Mouse (Mus musculus) thymus, postnatal 14 days (tissue): ENCODE data around the gene Mslnl.
"Not testable (repeated sequence)": the region's sequence is repeated elsewhere in the genome, so short reads cannot be mapped to it uniquely, and the experiment has no call there.

Experiments used
- DNase-seq: peaks from one replicate; pipeline ENCODE4 v3.0.0; 2021

Gene Mslnl

DNA sequence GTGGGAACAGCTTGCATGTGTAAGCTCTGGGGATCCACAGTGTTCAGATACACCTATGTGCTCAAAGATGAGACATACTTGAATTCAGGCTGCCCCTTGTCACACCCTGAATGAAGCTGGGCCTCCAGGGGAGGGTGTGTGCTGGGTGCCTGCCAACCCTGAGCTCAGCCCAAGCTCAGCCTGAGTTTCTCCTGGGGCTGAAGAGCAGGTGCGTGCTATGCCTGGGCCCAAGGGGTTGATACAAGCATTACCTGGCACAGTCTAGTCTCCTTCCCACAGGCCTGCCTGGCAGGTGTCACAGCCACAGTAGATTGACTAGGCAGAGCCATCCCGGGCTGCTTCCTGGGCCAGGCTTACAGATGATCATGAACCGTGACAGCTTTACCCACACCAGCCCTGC is at the start of gene Mslnl:
TSS of gene Mslnl (plus strand) at position 298 of the 400 bp plus-strand sequence.
- no peak for DNase-seq

DNA sequence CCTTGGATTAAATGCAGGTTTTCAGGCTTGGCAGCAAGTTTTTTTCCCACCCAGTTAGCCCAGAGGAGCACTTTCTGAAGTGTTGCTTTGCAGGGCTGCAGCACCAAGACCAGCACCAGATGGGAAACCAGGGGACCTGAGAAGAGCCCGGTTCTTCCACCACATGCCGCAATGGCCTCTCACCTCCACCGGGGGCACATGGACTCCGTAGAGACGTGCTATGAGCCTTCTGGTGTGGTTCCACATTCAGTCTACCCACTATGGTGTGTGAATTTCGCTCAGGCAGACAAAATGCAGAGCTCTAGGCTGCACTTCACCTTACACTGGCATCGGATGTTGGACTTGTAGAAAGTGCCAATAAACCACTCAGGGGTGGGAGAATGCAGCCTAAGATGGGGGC is 49.5 kb upstream of the Mslnl start:
- DNase-seq: peak; percentile 23

DNA sequence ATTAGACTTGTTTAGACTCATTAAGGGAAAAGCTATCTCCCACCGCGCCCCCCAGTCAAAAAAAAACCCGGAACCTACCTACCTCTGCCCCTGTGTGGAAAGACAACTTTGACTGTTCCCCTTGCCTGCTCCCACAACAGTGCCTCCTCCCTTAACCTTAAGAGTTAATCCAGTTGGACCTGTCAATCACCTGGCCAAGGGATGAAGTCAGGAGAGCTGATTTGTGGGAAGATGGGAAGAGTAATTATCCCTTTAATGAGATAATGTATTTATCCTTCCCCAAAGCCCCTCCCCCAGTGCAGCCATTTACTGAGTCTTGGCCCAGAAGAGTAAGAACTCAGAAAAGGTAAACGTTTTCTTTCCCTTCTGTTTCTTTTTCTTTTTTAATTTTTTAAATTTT is 46.9 kb upstream of the Mslnl start:
- DNase-seq: no peak

DNA sequence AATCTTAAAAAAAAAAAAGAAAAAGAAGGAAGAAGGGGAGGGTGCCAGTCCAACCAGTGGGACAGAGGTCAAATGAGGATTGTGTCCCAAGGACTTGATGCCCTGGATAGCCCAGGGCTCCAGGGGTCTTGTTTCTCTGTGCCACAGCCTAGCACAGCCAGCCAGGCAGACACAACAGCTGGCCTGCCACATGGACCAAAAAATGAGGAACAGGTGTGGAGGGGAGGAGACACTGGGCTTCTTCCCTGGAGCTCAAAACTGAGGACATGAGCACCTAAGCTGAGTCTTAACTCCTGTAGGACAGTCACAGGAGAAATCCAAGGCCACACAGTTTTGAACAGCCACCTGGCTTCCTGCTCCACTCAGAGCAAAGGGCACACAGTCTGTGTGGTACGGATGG is 39.6 kb upstream of the Mslnl start:
- DNase-seq: no peak

DNA sequence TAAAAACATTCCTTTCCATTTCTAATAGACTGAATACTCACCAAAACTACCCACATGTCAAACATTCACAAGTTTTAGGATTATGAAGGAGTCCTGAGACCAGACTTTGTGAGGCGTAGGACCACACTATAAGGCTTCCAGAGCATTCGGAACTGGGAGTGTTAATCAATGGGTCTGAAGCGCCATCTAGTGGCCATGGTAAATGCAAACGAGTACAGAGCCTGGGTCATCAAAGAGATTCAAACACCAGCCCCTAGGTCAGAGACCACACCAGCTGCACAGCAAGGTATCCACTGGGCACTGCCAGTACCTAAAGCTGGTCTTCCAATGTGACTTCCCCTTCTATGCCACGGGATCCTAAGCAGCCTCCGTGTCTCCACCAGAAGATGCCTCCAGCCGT is 37.4 kb upstream of the Mslnl start:
- DNase-seq: peak; percentile 75

DNA sequence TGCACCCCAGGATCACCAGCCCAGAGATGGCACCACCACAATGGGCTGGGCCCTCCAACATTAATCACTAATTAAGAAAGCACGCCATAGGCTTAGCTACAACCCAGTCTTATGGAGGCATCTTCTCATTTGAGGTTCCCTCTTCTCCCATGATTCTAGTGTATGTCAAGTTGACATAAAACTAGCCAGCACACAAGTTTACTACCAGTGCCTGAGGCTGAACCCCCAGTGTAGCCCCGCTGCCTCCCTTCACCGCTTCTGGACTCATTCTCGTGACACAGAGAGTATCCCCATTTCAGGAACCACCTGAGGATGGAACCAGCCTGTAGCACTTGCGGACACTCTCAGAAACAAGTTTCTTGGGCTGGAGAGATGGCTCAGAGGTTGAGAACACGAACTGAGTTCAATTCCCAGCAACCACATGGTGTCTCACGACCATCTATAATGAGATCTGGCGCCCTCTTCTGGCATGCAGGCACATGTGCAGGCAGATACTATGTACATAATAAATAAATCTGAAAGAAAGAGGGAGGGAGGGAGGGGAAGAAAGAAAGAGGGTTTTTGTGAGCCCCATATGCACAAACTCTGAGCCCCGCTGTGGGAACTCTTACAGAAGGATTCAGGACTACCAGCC is 34.9 kb upstream of the Mslnl start:
- DNase-seq: no peak

DNA sequence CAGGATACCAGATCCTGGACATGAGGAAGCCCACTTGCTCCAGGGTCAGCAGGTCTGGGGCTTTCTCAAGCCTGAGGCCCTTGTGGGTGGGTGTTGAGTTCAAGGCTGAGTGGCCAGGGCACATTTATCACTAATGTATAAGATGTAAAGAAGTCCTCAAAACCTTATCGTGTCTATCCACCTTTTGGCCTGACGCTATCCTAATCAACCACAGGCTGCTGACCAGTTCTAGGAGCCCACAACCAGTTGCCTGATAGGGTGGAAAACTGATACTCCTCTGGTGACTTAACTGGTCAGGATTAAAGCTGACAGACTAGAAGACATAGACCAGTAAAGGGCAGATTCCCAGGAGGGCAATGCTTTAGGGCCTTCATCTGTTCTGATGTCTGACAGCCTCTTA is 25.8 kb upstream of the Mslnl start:
- DNase-seq: no peak

DNA sequence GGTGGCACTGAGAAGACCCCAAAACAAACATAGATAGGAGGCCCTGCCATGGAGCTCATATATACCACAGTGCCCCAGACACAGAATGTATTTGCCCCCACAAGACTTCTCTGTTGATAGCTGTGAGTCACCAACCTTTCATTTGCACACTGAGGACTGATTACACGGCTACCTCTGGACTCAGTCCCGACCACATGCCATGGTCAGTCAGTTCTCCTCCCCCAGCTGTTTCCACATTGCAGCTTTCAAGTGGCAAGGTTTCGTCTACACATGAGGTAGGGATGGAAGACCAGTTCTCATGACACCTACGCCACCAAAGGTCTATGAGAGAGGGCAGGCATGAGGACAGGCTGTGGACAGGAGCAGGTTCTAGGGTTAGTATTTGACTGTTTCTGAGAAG is 24.7 kb upstream of the Mslnl start:
- no peak for DNase-seq

DNA sequence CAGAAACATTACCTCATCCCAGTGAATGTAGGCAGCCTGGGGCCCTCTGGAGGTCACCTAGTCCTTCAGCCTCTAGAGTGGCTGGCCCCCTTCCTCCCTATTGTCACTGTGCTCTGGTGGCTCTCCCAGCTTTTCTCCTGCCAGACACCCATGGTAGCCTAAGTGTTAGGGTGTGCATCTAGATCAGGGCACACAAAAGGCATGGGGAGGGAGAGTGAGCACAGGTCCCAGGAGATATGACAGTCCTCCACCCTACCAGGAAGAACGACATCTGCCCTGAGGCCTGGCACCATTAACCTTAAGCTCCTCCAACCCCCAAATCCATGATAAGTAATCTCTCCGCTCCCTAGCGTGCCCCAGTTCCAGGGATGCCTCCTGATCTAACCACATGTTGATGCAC is 20.2 kb upstream of the Mslnl start:
- no peak for DNase-seq

DNA sequence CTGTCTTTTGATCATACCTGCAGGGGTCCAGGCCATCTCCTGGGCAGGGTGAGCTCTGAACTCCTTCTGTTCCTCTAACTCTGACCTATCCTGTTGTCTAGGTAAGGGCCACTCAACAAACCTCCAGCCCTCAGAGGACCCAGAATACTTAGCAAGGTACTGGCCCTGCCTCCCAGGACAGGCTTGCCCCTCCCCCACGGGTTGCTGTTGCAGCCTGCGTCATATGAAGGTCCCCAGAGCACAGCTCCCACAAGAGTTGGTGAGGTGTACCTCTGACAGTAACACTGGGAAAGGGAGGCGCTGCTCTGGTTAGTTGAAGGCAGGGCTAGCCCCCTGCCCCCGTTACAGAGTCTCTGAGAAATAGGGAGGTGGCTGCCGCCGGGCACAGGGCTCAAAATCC is 19.7 kb upstream of the Mslnl start:
- no peak for DNase-seq

DNA sequence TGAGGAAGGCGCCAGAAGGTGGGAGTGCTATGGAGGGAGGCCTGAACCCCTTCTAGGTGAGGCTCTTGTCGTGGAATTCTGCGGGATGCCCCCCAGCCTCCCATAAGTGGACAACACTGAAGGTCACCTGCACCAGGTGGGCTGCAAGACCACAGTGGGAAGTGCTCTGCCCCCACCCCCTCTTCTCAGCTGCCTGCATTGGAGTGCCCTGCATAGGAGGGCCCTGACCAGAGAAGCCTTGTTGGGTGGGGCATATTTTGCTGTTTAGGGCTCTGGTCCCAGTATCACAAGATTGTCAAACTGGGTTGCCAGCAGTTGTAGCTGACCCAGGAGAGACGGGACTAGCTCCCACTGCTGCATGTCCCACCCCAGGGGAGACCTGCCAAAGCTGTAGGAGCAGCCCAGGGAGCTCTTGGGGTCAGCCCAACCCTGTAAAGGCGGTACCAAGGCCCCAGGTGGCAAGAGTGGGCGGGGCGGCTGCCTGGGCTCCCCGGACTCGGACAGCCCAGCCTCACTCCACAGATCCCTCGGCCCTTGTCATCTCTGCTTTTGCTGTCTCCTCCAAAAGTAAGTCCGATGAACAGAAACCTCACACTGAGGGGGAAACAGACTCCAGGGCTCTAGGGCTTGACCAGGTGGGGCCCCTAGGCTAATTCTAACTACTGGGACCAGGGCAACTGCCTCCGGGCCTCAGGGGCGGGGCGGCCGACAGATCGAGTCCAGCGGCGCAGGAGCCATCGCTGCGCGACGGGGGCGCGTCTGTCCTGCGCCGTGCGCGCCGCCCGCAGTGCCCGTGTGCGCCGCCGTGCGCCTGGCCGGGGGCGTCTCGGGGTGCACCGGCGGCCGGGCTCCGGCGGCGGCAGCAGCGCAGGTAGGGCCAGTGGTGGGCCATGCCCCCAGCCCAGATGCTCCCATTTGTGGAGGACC is 18.9 kb upstream of the Mslnl start, which contains the start of gene Gng13:
TSS of gene Gng13 (plus strand) at position 461 of the 927 bp plus-strand sequence.
- no peak for DNase-seq

DNA sequence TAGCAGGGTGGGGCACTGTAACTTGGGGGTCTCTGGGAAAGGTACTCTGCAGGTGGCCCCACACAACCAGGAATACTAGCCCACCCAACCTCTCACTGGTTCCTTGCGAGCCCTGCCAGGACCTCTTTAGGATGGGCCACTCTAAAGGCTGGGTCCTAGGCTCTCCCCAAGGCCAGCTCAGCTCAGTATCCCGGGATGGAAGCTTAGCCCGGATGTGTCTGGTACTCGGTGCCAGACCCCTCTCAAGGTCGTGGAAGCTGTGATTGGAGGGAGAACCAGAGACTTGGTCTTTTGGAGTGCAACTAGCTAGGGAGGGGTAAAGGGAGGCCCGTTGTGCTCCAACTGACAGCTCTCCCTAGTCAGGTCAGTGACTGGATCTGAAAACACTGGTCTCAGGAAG is 18.2 kb upstream of the Mslnl start:
- DNase-seq: no peak

DNA sequence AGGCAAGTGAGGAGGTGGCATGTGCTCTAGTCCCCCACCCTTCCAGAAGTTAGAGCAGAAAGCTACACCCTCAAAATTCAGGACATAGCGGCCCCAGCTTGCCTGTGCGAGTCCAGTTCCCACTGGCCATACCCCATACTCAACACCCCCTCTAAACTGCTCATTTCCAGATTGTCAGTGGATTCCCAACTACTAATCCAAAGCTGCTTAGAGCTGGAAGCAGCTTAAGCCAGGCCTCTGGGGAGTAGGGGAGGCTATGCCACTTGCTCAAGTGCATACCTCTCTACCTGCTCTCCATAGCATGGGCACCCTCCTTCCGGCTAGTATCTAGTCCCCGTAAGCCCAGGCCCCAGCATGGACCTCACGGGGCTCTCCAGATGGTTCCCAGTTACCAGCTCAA is 14.4 kb upstream of the Mslnl start:
- no peak for DNase-seq

DNA sequence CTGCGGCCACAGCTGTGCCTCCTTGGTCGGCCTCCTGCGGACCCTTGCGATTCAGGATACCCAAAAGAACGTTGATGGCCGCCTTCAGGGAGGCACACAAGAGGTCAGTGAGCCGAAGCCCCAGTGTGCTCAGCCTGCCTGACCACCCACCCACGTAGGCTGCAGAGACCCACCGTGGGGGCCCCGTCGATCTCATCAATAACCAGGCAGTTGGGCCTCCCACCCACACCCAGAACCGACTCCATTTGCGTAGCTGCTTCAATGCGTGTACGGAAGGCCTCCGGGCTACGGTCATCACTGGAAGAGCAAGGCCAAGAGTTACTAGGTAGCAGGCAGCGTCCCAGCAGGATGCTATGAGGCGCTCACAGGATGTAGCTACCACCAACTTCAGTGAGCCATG is 12.4 kb upstream of the Mslnl start:
- no peak for DNase-seq

DNA sequence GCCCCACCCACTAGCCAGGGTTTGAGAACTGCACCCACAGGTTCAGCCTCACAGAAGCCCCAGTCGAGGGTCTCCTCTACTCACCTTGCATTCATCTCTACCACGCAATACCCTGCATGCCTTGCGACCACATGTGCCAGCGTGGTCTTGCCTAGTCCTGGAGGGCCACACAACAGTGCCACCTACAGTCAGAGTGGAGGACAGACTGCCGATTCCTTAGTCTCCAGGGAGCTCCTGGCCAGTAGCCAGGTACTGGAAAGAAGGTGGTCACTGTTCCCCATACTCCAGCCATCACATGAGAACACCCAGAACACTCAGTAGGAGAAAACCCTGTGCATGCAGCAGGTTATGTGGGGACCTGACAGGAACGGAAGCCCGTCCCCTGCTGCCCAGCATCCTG is 11.9 kb upstream of the Mslnl start:
- no peak for DNase-seq

DNA sequence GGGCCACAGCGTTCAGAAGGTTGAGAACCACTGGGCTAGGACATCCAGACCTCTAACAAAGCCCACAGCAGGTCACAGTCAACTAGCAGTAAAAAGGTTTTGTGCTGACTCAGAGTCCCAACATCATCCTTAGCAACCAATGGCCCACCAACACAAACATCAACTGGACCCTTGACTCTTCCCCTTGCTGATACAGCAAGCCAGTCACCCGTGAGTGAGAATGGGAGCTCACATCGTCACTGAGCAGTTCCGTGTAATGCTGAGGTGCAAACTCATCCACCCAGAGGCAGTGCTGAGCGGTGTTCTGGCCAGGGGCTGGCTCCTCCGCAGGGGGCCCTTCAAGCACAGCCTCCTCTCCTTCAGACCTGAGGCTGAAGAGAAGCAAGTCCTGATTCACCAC is 10.6 kb upstream of the Mslnl start:
- DNase-seq: no peak

DNA sequence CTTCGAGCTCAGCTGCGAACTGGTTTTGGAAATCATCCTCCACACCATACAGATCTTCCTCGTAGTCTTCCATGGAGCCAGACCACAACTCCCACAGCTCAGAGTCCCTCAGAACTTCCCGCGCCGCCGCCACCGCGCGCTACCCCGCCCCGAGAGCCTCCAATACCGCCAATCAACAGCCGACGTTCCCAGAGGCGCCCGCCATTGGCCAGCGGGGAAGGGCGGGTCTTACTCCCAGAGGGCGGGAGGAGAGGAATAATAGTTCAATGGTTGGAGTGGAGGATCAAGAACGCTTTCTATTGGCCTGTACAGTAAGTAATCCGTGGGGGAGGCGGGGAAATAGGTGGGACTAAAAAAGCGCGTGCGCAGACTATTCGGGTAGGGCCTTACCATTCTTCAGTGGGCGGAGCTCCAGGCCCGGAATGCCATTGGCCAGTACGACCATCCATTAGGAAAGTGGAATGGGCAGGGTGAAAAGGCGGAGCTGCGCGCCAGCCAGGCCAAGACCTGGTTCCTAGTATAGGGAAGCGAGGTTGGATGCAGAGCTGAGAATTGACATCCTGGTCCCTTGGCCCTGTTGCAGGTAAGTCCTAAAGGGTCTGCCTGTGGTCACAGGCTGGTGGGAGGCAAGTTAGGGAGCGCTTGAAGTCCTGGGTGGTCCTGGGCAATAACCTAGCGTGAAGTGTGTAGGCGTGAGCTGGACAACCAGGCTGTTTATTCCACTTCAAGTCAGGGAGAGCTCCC is 8.4 kb upstream of the Mslnl start, which contains the start of the genes Chtf18 and Rpusd1:
TSS of gene Chtf18 (minus strand) at position 155 of the 744 bp plus-strand sequence.
TSS of gene Rpusd1 (plus strand) at position 406 of the 744 bp plus-strand sequence.
- DNase-seq: peak; percentile 98

DNA sequence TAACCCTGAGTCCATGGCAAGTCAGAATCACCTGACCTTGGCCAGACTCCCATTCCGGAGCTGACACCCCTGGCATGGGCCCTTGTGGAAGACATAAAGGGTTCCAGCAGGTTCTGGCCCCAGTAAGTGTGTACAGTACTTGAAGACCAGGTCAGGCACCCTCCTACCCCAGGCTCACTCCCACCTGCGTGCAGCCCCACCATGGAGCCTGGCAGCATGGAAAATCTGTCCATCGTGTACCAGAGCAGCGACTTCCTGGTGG is 7.9 kb upstream of the Mslnl start:
- DNase-seq: peak; percentile 31

DNA sequence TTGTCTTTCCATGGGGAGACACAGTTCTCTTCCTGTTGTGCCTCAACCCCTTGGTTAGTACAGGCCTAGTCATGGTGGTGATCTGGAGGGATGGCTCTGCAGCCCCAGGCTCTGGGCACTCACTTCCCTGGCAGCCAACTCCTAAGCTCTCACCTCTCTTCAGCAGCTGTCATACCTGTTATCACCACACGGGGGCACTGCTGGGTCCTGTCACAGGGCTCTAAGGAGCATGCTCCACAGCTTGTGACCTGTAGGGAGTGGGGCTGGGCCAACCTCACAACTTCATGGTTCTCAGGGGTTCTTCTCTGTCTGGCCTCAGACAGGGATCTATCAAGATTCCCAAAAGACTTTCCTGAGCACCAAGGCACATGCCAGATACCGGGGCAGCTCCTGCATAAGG is 3.8 kb upstream of the Mslnl start:
- peak; percentile 83 for DNase-seq

DNA sequence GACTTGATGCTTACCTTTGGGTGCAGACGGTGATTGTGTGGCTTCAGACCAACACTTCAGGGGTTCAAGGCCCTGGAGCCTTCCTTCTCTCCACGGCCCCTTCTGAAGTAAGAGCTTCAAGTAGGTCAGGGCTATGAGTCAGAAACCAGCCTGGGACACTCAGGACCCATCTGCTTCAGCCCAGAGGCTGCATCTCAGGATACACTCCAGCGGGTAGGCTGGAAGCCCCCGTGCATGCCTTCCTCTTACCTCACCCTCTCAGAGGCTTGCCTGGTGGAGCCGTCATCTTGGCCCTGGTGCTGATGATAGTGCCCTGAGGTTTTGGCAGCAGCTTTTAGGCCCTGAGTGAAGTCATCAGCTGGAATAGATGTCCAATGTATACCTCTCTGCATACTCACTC is 596 bp upstream of the Mslnl start:
- DNase-seq: no peak

DNA sequence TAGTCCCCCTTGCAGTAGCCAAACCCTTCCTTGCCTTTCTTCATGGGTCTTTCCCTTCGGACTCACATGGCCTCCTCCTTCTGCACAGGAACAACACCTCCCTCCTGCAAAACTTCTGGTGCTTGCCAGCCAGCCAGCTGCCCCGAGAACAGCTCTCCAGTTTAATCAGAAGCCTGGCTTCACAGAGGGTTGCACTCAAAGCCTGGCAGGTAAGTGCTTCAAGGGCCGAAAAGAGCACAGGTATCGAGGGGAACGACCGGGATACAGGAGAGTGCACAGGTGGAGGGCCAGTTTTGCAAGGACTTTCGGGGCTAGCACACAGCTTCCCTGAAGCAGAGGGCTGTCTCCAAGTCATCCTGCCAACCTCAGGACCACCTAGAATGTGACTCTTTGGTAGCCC is 3.0 kb downstream of the Mslnl start:
- DNase-seq: no peak

DNA sequence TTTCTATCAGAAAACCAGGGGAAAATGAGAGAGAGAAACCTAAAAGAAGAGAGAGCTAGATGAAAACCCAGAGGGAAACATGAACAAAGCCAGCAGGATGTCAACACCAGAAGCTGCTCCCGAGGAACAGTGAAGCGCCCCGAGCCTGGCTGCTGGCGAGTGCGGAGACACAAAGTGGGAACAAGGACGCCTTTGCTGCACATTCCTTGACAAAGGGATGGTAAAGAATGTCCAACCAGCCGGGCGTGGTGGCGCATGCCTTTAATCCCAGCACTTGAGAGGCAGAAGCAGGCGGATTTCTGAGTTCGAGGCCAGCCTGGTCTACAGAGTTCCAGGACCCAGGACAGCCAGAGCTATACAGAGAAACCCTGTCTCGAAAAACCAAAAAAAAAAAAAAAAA is 5.6 kb downstream of the Mslnl start:
- not testable (repeated sequence) for DNase-seq

DNA sequence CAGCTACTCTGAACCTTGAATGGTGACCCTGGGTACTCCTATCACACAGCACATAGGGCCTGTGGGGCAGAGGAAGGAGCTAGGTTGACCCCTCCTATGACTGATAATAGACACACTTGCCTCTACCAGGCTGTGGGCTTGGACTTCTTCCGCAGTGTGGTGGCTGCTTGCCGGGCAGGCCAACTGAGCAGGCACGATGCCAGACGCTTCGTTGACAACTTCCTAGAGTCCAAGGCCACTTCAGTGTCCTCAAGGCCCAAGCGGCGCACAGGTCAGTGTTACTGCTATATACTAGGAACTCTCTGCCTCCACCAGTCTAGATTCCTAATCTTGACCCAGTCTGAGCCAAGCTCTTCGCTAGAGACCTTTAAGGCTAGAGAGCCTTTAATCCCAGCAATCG is 8.0 kb downstream of the Mslnl start:
- DNase-seq: no peak

DNA sequence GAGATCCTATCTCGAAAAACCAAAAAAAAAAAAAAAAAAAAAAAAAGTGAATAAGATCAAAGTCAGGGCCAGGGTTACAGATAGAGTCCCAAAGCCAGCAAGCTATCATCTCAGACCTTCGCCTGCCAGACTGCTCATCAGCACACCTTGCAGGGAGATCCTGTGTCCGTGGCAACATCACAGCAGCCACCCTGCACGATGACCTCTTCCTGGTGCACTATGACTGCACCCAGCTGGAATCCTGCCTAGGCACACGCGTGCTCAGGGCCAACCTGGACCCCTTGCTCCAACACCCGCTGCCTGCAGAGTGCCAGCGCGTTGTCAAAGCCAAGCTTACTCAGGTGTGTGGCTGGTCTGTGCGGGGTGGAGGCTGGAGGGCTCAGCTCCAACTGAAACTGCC is 8.5 kb downstream of the Mslnl start:
- DNase-seq: no peak
